Mouse (Mus musculus): ENCODE data around the gene Nectin2. TPM values are rescaled to one million over a fixed set of nuclear protein-coding genes. Genes with fewer than 3 reads are reported as not detected.
"Not testable (repeated sequence)": the region's sequence is repeated elsewhere in the genome, so short reads cannot be mapped to it uniquely, and the experiment has no call there.

Gene Nectin2
- polyA plus RNA-seq, 1 experiment from 2014 or later: 143 TPM

DNA sequence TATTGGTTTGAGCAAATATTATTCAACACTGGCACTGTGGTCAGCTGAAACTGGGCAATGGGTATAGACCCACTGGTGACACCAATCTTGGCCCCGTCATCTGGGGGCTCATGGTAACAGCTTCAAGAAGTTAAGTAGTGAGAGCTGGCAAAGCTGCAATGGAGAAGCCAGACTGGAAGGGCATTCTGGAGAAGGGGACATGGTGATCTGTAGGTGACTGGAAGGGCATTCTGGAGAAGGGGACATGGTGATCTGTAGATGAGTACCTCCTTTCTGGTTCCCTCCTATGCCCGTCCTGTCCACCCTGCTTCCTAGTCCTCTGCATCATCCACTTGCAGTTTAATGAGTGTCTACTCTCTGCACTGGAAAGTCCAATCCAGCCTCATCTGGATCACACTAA, 61.7 kb downstream of the Nectin2 start:
- Histone ChIP-seq H3K4me2 (ENCODE audit: low read depth, low read length) (no peak overlapping the region), H3K9ac (ENCODE audit: low read depth, low read length) (no peak overlapping the region), H3K4me1 (ENCODE audit: control insufficient read depth, insufficient read depth, low read length) (peaks cover 19% of the 10 kb centered on the region), H3K4me3 (ENCODE audit: low read length) (no peak overlapping the region), H3K27ac (ENCODE audit: low read length) (no peak overlapping the region), H3K9me3 (ENCODE audit: control insufficient read depth, low read length) (no peaks in the 10 kb centered on the region), H3K36me3 (ENCODE audit: control insufficient read depth, insufficient read depth, low read length) (no peaks in the 10 kb centered on the region), H3K27me3 (replicated peaks; ENCODE audit: control insufficient read depth, insufficient read depth, low read length) (no peaks in the 10 kb centered on the region)
- no peak for ATAC-seq
- 96% methylated on average over 2 of the region's 2 CpGs for WGBS

DNA sequence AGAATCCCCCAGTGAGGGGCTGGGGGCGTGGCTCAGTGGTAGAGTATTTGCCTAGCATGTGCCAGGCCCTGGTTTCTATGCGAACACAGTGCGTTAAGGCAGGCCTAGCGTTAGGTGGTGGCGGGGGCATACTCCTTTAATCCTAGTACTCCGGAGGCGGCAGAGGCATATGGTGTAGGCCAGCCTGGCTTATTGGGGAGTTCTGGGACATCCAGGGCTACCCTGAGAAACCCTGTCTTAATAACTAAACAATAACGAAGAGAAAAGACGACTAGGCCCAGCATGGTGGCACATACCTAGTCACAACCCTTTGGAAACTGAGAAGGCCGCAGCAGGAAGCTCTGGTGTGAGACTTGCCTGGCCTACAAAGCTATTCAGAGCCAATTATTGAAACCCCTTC, 62.2 kb downstream of the Nectin2 start:
- Histone ChIP-seq H3K4me1 (ENCODE audit: control insufficient read depth, insufficient read depth, low read length) (peaks cover 14% of the 10 kb centered on the region), H3K27ac (ENCODE audit: low read length) (no peak overlapping the region), H3K9ac (ENCODE audit: low read depth, low read length) (no peak overlapping the region), H3K27me3 (replicated peaks; ENCODE audit: control insufficient read depth, insufficient read depth, low read length) (no peaks in the 10 kb centered on the region), H3K9me3 (ENCODE audit: control insufficient read depth, low read length) (no peaks in the 10 kb centered on the region), H3K4me3 (ENCODE audit: low read length) (no peak overlapping the region), H3K4me2 (ENCODE audit: low read depth, low read length) (no peak overlapping the region), H3K36me3 (ENCODE audit: control insufficient read depth, insufficient read depth, low read length) (no peaks in the 10 kb centered on the region)
- 91% methylated on average over 10 of the region's 10 CpGs for WGBS
- ATAC-seq: no peak

DNA sequence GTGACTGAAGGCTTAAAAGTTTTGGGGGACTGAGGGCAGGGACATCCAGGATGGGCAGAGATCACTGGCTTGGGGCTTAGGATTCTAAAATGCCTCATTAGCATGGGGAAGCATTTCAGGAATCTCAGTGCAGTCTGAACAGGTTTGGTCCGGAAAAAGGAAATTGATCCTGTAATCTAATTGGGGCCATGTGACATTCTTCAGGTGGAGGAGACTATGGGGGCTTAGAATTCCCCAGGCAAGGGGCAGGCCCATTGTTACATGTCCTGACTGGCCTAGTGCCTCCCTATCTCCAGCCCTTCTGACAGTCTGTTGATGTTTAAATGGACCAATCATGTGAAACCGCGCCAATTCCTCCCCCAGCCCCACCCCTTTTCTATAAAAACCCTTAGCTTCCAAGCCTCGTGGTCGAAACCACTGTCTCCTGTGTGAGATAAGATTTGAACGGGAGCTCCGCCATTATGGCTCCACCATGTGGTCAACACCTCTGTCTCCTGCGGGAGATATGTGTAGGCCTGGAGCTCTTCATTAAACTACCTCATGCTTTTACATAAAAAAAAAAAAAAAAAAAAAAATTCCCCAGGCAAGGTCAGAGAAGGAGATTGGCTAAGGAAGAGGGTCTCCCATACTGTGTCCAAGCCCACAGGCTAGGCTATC, 63.2 kb downstream of the Nectin2 start:
- H3K27me3 ChIP-seq (replicated peaks; ENCODE audit: control insufficient read depth, insufficient read depth, low read length); H3K4me2 ChIP-seq (ENCODE audit: low read depth, low read length); H3K9ac ChIP-seq (ENCODE audit: low read depth, low read length); H3K4me1 ChIP-seq (ENCODE audit: control insufficient read depth, insufficient read depth, low read length); H3K4me3 ChIP-seq (ENCODE audit: low read length); H3K36me3 ChIP-seq (ENCODE audit: control insufficient read depth, insufficient read depth, low read length); H3K9me3 ChIP-seq (ENCODE audit: control insufficient read depth, low read length); H3K27ac ChIP-seq (ENCODE audit: low read length): not testable (repeated sequence)
- 59% methylated on average over 8 of the region's 8 CpGs for WGBS
- ATAC-seq: peak; percentile 43; the same call in 1 of the 2 replicates

DNA sequence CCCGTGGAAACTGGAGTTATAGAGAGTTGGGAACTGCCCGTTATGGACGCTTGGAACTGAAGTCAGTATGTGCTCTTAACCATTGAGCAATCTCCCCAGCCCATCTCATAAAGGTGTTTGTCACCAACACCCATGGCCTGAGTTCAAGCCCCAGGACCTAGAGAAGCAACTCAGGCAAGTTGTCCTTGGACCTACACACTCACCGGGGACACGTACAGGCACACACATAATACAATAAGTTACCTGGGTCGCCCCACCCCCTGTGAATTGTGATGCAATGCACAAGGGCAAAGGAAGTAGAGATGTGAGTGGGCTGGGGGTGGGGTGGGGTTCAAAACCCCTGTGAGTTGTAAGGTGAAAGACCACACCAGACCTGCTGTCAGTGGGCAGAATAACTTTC, 63.8 kb downstream of the Nectin2 start:
- no peak overlapping the region for H3K4me3 ChIP-seq (ENCODE audit: low read length)
- no peak overlapping the region for H3K9ac ChIP-seq (ENCODE audit: low read depth, low read length)
- no peak overlapping the region for H3K27ac ChIP-seq (ENCODE audit: low read length)
- WGBS: 77% methylated on average over 6 of the region's 6 CpGs
- H3K4me2 ChIP-seq (ENCODE audit: low read depth, low read length): no peak overlapping the region
- H3K4me1 ChIP-seq (ENCODE audit: control insufficient read depth, insufficient read depth, low read length): no peaks in the 10 kb centered on the region; the same call in 1 of the 2 replicates
- no peaks in the 10 kb centered on the region for H3K36me3 ChIP-seq (ENCODE audit: control insufficient read depth, insufficient read depth, low read length)
- ATAC-seq: peak; percentile 41
- no peaks in the 10 kb centered on the region for H3K27me3 ChIP-seq (replicated peaks; ENCODE audit: control insufficient read depth, insufficient read depth, low read length)
- H3K9me3 ChIP-seq (ENCODE audit: control insufficient read depth, low read length): no peaks in the 10 kb centered on the region

DNA sequence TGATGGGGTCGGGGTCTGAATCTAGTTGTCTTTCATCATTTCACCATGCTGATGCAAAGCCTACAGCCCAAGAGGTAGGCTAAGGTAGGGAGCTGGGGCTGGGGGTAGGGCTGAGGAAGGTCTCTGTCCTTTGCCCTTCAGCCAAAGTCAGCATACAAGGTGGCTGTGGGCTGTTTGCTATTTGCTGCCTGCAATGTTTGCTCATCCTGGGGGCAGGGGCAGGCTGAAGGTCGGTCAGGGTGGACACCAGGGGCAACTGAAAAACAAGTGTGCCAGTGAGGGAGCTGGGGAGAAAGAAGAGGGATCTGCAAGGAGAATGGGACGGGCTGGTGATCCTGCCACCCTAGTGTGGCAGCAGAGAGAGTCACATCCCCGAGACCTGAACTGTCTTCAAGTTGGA, 64.9 kb downstream of the Nectin2 start:
- 49% methylated on average over 4 of the region's 4 CpGs for WGBS
- Histone ChIP-seq H3K36me3 (ENCODE audit: control insufficient read depth, insufficient read depth, low read length) (no peaks in the 10 kb centered on the region), H3K4me2 (ENCODE audit: low read depth, low read length) (no peak overlapping the region), H3K9ac (ENCODE audit: low read depth, low read length) (no peak overlapping the region), H3K9me3 (ENCODE audit: control insufficient read depth, low read length) (no peaks in the 10 kb centered on the region), H3K27ac (ENCODE audit: low read length) (no peak overlapping the region), H3K27me3 (replicated peaks; ENCODE audit: control insufficient read depth, insufficient read depth, low read length) (no peaks in the 10 kb centered on the region), H3K4me1 (ENCODE audit: control insufficient read depth, insufficient read depth, low read length) (peaks cover 3% of the 10 kb centered on the region; the same call in 1 of the 2 replicates), H3K4me3 (ENCODE audit: low read length) (no peak overlapping the region)
- no peak for ATAC-seq

DNA sequence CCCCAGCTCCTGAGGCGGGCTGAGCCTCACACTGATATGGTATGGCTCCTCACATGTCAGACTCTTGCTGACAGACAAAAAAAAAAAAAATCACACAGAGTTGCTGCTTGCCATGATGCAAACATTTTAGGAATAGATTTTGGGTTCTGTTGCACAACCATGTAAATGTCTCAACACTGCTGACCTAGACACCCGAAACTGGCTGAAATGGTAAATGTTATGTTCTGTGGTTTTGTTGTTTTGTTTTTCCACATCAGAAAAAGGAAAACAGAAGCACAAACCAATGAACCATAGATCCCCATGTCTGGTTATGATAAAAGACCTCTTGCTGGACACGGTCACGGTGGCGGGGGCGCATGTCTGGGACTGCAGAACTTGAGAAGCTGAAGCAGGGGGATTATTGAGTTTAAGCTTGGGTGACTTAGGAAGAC, 66.5 kb downstream of the Nectin2 start:
- Histone ChIP-seq H3K9me3 (ENCODE audit: control insufficient read depth, low read length) (no peaks in the 10 kb centered on the region), H3K4me1 (ENCODE audit: control insufficient read depth, insufficient read depth, low read length) (peaks cover 3% of the 10 kb centered on the region; the same call in 1 of the 2 replicates), H3K36me3 (ENCODE audit: control insufficient read depth, insufficient read depth, low read length) (no peaks in the 10 kb centered on the region), H3K4me3 (ENCODE audit: low read length) (no peak overlapping the region), H3K4me2 (ENCODE audit: low read depth, low read length) (no peak overlapping the region), H3K27me3 (replicated peaks; ENCODE audit: control insufficient read depth, insufficient read depth, low read length) (no peaks in the 10 kb centered on the region), H3K27ac (ENCODE audit: low read length) (no peak overlapping the region), H3K9ac (ENCODE audit: low read depth, low read length) (no peak overlapping the region)
- WGBS: 89% methylated on average over 6 of the region's 6 CpGs
- ATAC-seq: no peak

DNA sequence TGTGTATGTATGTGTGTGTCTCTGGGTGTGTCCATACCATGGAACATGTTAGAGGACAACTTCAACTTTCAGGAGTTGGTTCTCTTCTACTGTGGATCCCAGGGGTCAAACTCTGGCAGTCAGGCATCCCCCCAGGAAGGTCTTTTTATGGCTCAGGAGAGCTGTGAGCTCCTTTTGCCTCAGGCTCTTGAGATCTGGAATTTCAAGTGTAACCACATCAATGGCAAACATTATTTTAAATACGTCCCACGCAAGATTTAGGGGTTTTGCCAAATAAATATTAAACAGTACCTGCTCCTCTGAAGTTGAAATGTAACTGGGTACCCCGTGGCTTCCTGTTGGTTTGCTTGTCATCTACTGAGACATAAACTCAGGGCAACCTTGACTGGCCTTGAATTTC, 67.3 kb downstream of the Nectin2 start:
- 68% methylated on average over 3 of the region's 3 CpGs for WGBS
- H3K9me3 ChIP-seq (ENCODE audit: control insufficient read depth, low read length): no peaks in the 10 kb centered on the region

DNA sequence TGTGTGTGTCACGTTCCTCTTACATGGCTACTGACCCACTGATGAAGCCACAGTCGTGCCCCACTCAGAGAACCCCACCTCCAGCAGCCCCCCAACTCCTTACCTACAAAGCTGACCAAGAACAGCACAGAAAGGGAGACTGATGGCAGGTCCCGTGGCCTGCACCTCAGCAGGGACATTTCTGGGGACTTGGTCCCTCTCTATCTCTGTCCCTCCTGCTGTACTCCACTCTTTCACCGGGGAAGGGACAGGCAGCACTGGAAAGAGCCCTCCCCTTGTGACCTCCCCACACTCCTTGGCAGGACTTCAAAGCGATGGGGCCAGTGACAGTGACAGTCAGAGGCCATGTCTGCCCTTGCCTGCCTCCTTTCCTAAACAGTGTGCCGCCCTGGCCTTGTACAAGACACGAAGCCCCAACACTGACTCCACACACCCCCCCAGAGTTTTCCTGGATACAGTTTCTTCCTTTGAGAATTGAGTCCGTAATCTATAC, 69.0 kb downstream of the Nectin2 start, which contains the start of the genes Gm44805 and Apoc4:
TSS of gene Gm44805 (minus strand) at position 222 of the 493 bp plus-strand sequence.
TSS of gene Apoc4 (minus strand) at position 278 of the 493 bp plus-strand sequence.
- Histone ChIP-seq H3K4me1 (ENCODE audit: control insufficient read depth, insufficient read depth, low read length) (peaks cover 12% of the 10 kb centered on the region; the same call in 1 of the 2 replicates), H3K4me2 (ENCODE audit: low read depth, low read length) (no peak within 1 kb of the TSS), H3K27ac (ENCODE audit: low read length) (no peak within 1 kb of the TSS; the same call in 1 of the 2 replicates), H3K9me3 (ENCODE audit: control insufficient read depth, low read length) (no peaks in the 10 kb centered on the region), H3K36me3 (ENCODE audit: control insufficient read depth, insufficient read depth, low read length) (no peaks in the 10 kb centered on the region), H3K4me3 (ENCODE audit: low read length) (no peak within 1 kb of the TSS), H3K27me3 (replicated peaks; ENCODE audit: control insufficient read depth, insufficient read depth, low read length) (no peaks in the 10 kb centered on the region), H3K9ac (ENCODE audit: low read depth, low read length) (no peak within 1 kb of the TSS)
- WGBS: 61% methylated on average over 8 of the region's 8 CpGs
- ATAC-seq: no peak

More for the DNA sequence above, 67.3 kb downstream of the Nectin2 start:
- no peaks in the 10 kb centered on the region for H3K27me3 ChIP-seq (replicated peaks; ENCODE audit: control insufficient read depth, insufficient read depth, low read length)
- no peak overlapping the region for H3K27ac ChIP-seq (ENCODE audit: low read length)
- peaks cover 3% of the 10 kb centered on the region; the same call in 1 of the 2 replicates for H3K4me1 ChIP-seq (ENCODE audit: control insufficient read depth, insufficient read depth, low read length)
- H3K36me3 ChIP-seq (ENCODE audit: control insufficient read depth, insufficient read depth, low read length): no peaks in the 10 kb centered on the region
- H3K9ac ChIP-seq (ENCODE audit: low read depth, low read length): no peak overlapping the region
- H3K4me3 ChIP-seq (ENCODE audit: low read length): no peak overlapping the region
- H3K4me2 ChIP-seq (ENCODE audit: low read depth, low read length): no peak overlapping the region
- ATAC-seq: no peak

DNA sequence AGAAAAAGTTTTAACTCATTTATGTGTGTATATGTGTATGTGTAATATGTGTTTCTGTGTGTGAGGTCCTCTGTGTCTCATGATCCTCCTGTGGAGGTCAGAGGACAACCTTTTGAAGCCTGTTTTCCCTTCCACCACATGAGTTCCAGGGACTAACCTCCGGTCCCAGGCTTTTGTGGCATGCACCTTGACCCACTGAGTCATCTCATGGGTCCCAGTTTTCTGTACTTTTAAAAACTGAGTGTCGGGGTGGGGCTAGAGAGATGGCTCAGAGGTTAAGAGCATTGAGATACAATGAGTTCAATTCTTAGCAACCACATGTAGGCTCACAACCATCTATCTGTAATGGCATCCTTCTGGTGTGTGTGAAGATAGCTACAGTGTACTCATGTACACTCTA, 69.6 kb downstream of the Nectin2 start:
- Histone ChIP-seq H3K27ac (ENCODE audit: low read length) (no peak overlapping the region; the same call in 1 of the 2 replicates), H3K9me3 (ENCODE audit: control insufficient read depth, low read length) (no peaks in the 10 kb centered on the region), H3K4me3 (ENCODE audit: low read length) (no peak overlapping the region), H3K9ac (ENCODE audit: low read depth, low read length) (no peak overlapping the region), H3K4me1 (ENCODE audit: control insufficient read depth, insufficient read depth, low read length) (peaks cover 12% of the 10 kb centered on the region; the same call in 1 of the 2 replicates), H3K4me2 (ENCODE audit: low read depth, low read length) (no peak overlapping the region), H3K36me3 (ENCODE audit: control insufficient read depth, insufficient read depth, low read length) (no peaks in the 10 kb centered on the region), H3K27me3 (replicated peaks; ENCODE audit: control insufficient read depth, insufficient read depth, low read length) (no peaks in the 10 kb centered on the region)
- 67% methylated on average over 2 of the region's 2 CpGs for WGBS
- ATAC-seq: peak; percentile 34
